Mouse (Mus musculus) embryonic facial prominence, embryonic 10.5 days (tissue): ENCODE measurements around the gene Nanos3. TPM values are rescaled to one million over a fixed set of nuclear protein-coding genes. Genes with fewer than 3 reads are reported as not detected.

Experiments used
- DNase-seq: peaks from one replicate; pipeline ENCODE4 v3.0.0-alpha.2; 2017; ENCODE audit warnings: low spot score
- H3K27ac ChIP-seq: fragments of 300-500 bp; sonication (generic); replicated peaks from 2 replicates; pipeline ENCODE4 v1.5.1; 2016; ENCODE audit warnings: mild to moderate bottlenecking
- H3K27me3 ChIP-seq: fragments of 300-500 bp; sonication (generic); replicated peaks from 2 replicates; pipeline ENCODE4 v1.6.1; 2016; ENCODE audit warnings: low read depth, mild to moderate bottlenecking; ENCODE audit not compliant: poor library complexity, severe bottlenecking
- H3K36me3 ChIP-seq: fragments of 300-500 bp; sonication (generic); replicated peaks from 2 replicates; pipeline ENCODE4 v1.6.1; 2016; ENCODE audit warnings: mild to moderate bottlenecking, moderate library complexity
- H3K4me1 ChIP-seq: fragments of 300-500 bp; sonication (generic); 2 replicates; pipeline ENCODE4 v1.6.1; 2016
- H3K4me3 ChIP-seq: fragments of 300-500 bp; sonication (generic); 2 replicates; pipeline ENCODE4 v1.5.1; 2016; ENCODE audit warnings: mild to moderate bottlenecking, moderate library complexity
- H3K9me3 ChIP-seq: fragments of 300-500 bp; sonication (generic); 2 replicates; pipeline ENCODE4 v1.6.1; 2016; ENCODE audit warnings: mild to moderate bottlenecking
- WGBS: fragments of 180-500 bp; shearing (Covaris S2); methylation state at CpG from one replicate; pipeline ENCODE4 v1.1.7; 2016; 5-methylcytosine and 5-hydroxymethylcytosine counted together
- polyA plus RNA-seq: library from polyadenylated mRNA; unstranded; fragments of >200 nt; fragmentation: Nextera tagmentation; extraction: Ambion mirVana; gene quantifications from 2 replicates; pipeline ENCODE4 v1.2.1, GENCODE M21; 2016

Nanos3 gene
- polyA plus RNA-seq, 1 experiment from 2014 or later: 3.5 TPM

GRCm38 (mm10) chr8:84188671-84189070, 3.7 kb upstream of the Nanos3 start:
- H3K9me3 ChIP-seq: no peaks in the 10 kb centered on the region
- H3K27ac ChIP-seq: no peak overlapping the region
- no peak overlapping the region for H3K4me3 ChIP-seq
- peaks cover 43% of the 10 kb centered on the region for H3K27me3 ChIP-seq
- no peaks in the 10 kb centered on the region for H3K36me3 ChIP-seq
- no peak for DNase-seq
- peaks cover 54% of the 10 kb centered on the region for H3K4me1 ChIP-seq
- 89% methylated on average over 10 of the region's 10 CpGs for WGBS

DNA sequence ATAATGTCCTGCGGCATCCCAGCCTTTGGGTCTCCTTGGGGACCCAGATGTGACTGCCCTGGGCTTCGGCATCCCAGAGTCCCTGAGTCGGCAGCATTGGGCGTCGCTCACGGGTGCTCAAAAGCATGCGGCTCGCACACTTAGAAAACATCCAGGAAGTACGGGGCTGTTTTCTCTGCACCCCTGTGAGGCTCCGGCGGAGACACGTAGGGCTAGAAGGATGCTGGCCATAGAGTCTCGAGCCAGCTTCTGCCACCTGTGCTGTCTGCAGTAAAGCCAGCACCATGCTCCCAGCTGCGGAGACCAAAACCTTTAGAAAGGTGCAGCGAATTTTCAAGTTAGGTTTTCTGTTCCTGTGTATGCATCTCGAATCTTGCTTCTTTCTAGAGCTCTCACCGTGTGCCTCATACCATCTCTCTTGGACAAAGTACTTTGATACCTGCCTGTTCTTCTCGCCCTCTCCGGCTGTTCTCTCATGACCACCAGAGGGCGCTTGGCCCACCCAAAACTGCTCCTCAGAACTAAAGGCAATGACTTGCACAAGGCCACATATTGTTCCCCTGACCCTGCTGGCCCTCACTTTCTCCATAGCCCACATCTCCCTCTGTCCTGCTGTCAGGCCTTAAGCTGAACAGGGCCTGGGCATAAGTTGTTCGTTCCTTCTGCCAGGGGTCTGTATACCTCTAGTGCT, 2.2 kb upstream of the Nanos3 start:
- 0 out of 2 replicates have a peak, but pooled peaks cover 1% of the 10 kb centered on the region for H3K36me3 ChIP-seq
- 4% methylated on average over 21 of the region's 21 CpGs for WGBS
- H3K27me3 ChIP-seq: peaks cover 34% of the 10 kb centered on the region
- H3K4me1 ChIP-seq: peaks cover 51% of the 10 kb centered on the region
- H3K9me3 ChIP-seq: no peaks in the 10 kb centered on the region
- peak overlapping the region; percentile 58 for H3K27ac ChIP-seq
- H3K4me3 ChIP-seq: peak overlapping the region; percentile 54
- DNase-seq: peak; percentile 82

- Histone ChIP-seq H3K4me1 (peaks cover 51% of the 10 kb centered on the region), H3K36me3 (peaks cover 6% of the 10 kb centered on the region; the same call in 1 of the 2 replicates), H3K27me3 (peaks cover 34% of the 10 kb centered on the region), H3K27ac (peak overlapping the region; percentile 58), H3K4me3 (peak overlapping the region; percentile 54), H3K9me3 (no peaks in the 10 kb centered on the region)
- WGBS: 1% methylated on average over 12 of the region's 12 CpGs
- DNase-seq: peak; percentile 84
These were observed 1.5 kb upstream of the Nanos3 start for GRCm38 (mm10) chr8:84186547-84186946.

- peak overlapping the region; percentile 91 for H3K4me3 ChIP-seq
- H3K4me1 ChIP-seq: peaks cover 65% of the 10 kb centered on the region
- H3K27ac ChIP-seq: peak overlapping the region; percentile 100
- DNase-seq: no peak
- 23% methylated on average over 21 of the region's 21 CpGs for WGBS
- peaks cover 12% of the 10 kb centered on the region; the same call in 1 of the 2 replicates for H3K36me3 ChIP-seq
- H3K9me3 ChIP-seq: no peaks in the 10 kb centered on the region
- peaks cover 34% of the 10 kb centered on the region for H3K27me3 ChIP-seq
These were observed 653 bp downstream of the Nanos3 start for GRCm38 (mm10) chr8:84184085-84185043.

GRCm38 (mm10) chr8:84183261-84184084, 1.5 kb downstream of the Nanos3 start:
- WGBS: under 1% methylated on average over 87 of the region's 87 CpGs
- Histone ChIP-seq H3K9me3 (no peaks in the 10 kb centered on the region), H3K4me3 (peak overlapping the region; percentile 91), H3K27me3 (peaks cover 32% of the 10 kb centered on the region), H3K4me1 (peaks cover 73% of the 10 kb centered on the region), H3K27ac (peak overlapping the region; percentile 100), H3K36me3 (peaks cover 21% of the 10 kb centered on the region)
- DNase-seq: peak; percentile 75

GRCm38 (mm10) chr8:84182833-84183232, 2.2 kb downstream of the Nanos3 start:
- DNase-seq: no peak
- Histone ChIP-seq H3K27me3 (peaks cover 25% of the 10 kb centered on the region), H3K27ac (peak overlapping the region; percentile 100), H3K9me3 (no peaks in the 10 kb centered on the region), H3K4me3 (peak overlapping the region; percentile 91), H3K4me1 (peaks cover 76% of the 10 kb centered on the region), H3K36me3 (peaks cover 27% of the 10 kb centered on the region)
- WGBS: 59% methylated on average over 4 of the region's 4 CpGs

DNA sequence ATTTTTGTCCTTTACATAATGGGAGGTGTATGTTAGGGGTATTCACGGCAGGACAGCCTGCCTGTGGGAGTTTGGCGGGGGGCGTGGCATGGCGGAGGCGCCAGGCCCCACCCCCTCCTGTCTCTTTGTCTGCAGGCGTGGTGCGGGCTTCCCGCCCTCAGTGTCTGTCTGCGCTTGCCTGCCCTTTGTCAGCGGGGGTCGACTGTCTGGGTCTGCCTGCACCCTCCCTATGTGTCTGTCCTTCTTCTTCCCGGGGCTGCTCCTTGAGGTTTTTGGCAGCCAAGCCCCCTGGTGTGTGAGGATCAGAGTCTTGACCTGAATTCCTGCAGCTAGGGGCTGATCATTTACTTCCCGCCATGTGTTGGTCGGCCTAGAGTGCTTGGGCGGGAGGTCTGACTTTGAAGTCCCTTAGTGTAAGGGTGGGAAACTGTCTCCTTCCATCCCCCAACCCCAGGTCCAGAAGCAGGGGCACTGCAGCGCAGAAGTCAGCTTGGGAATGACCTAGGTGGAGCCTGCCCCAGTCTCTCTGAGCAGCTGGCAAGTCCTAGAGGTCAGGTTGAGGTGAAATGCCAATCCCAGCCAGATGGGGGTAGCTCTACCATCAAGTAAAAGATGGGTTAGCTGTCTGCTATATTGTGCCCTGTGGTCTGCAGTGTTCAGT, 4.4 kb downstream of the Nanos3 start:
- Histone ChIP-seq H3K4me3 (peak overlapping the region; percentile 53), H3K36me3 (peaks cover 45% of the 10 kb centered on the region), H3K27me3 (peaks cover 13% of the 10 kb centered on the region), H3K9me3 (no peaks in the 10 kb centered on the region), H3K27ac (peak overlapping the region; percentile 97), H3K4me1 (peaks cover 74% of the 10 kb centered on the region)
- WGBS: 1% methylated on average over 16 of the region's 16 CpGs
- peak; percentile 92 for DNase-seq

- DNase-seq: no peak
- peaks cover 74% of the 10 kb centered on the region for H3K4me1 ChIP-seq
- peaks cover 9% of the 10 kb centered on the region for H3K27me3 ChIP-seq
- no peaks in the 10 kb centered on the region for H3K9me3 ChIP-seq
- peak overlapping the region; percentile 97 for H3K27ac ChIP-seq
- WGBS: 10% methylated on average over 4 of the region's 4 CpGs
- peaks cover 52% of the 10 kb centered on the region for H3K36me3 ChIP-seq
- H3K4me3 ChIP-seq: peak overlapping the region; percentile 53
These were observed 5.1 kb downstream of the Nanos3 start for GRCm38 (mm10) chr8:84179946-84180345.

DNA sequence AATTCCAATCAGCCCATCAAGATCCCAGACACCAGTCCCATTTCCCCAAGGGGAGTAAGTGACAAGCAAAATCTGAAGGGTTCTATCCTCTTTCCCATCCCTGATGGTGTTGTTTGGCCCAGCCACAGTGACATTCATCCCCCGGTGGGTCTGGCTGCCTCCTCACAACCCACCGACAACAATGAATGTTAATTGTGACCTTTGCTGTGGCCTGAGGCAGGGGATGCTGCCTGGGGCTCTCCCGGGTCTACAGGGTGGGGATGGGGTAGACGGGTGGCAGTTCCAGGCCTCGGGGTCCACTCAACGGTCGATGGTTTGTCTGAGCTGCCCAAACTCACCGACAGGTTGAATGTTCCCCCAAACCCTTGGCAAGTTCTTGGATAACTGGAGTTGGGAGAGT, 6.4 kb downstream of the Nanos3 start:
- no peak overlapping the region for H3K4me3 ChIP-seq
- H3K36me3 ChIP-seq: peaks cover 66% of the 10 kb centered on the region
- DNase-seq: no peak
- no peaks in the 10 kb centered on the region for H3K9me3 ChIP-seq
- WGBS: 81% methylated on average over 8 of the region's 8 CpGs
- no peaks in the 10 kb centered on the region for H3K27me3 ChIP-seq
- H3K27ac ChIP-seq: peak overlapping the region; percentile 97; the same call in 1 of the 2 replicates
- H3K4me1 ChIP-seq: peaks cover 64% of the 10 kb centered on the region

GRCm38 (mm10) chr8:84177405-84177804, 7.6 kb downstream of the Nanos3 start:
- 89% methylated on average over 3 of the region's 3 CpGs for WGBS
- no peak overlapping the region for H3K4me3 ChIP-seq
- no peak for DNase-seq
- H3K4me1 ChIP-seq: peaks cover 54% of the 10 kb centered on the region
- H3K27me3 ChIP-seq: no peaks in the 10 kb centered on the region
- peaks cover 77% of the 10 kb centered on the region for H3K36me3 ChIP-seq
- no peaks in the 10 kb centered on the region for H3K9me3 ChIP-seq
- H3K27ac ChIP-seq: no peak overlapping the region

GRCm38 (mm10) chr8:84176560-84176959, 8.5 kb downstream of the Nanos3 start:
- no peak for DNase-seq
- Histone ChIP-seq H3K36me3 (peaks cover 80% of the 10 kb centered on the region), H3K27ac (no peak overlapping the region; the same call in 1 of the 2 replicates), H3K4me1 (peaks cover 46% of the 10 kb centered on the region), H3K4me3 (no peak overlapping the region), H3K9me3 (no peaks in the 10 kb centered on the region), H3K27me3 (no peaks in the 10 kb centered on the region)
- WGBS: 26% methylated on average over 3 of the region's 3 CpGs
